Mouse (Mus musculus): ENCODE results near the gene Hils1. TPM values are rescaled to one million over a fixed set of nuclear protein-coding genes. Genes with fewer than 3 reads are reported as not detected.
"Not testable (repeated sequence)": the region's sequence is repeated elsewhere in the genome, so short reads cannot be mapped to it uniquely, and the experiment has no call there.

Hils1 gene
- polyA plus RNA-seq, 1 experiment from 2014 or later: not detected

DNA sequence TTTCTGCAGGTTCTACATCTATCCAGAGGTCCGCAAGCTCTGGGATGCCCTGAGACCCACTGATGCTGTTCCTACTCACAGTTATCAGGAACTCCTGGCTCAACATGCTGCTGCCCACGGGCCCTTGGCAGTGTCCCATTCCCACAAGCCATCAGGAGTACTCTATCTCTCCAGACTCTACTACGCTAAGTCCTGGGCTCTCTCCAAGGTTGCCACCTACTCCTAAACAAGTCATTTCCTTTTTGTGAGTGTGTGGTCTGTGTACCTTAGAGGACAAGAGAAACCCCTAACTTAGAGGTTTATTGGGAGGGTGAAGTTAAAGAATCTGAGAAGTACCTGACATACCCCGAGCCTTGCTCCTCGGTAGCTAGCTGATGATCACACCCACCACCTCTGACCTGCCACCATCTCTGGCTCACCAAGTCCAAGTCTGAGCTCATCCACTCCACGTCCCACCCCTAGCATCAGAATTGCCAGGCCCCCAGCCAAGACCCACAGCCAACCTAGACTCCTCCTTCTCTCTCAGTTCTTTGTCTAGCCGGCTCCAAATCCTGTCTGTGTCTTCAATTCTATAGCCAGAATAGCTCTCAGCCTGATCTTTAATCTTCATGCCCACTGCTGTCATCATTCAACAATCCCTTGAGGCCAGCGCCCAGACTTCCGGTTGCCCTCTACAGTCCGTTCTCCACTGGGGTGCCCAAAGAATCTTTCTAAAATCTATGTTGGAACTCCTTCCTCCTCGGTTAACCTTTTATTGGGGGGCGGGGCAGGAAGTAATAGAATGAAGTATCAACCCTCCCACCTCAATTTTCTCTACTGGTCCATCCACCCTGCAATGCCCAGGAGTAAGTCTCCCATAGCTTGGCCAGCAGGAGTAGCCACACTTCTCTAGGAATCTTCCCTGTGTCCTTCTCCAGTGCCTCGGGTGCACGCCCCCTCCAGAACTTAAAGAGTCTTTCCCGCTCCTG is 41.6 kb downstream of the Hils1 start:
- peak overlapping the region; percentile 96 for H3K4me3 ChIP-seq (replicated peaks)
- peak overlapping the region; percentile 96 for H3K9ac ChIP-seq (replicated peaks)
- 29% methylated on average over 15 of the region's 15 CpGs for WGBS
- peaks cover 18% of the 10 kb centered on the region for H3K36me3 ChIP-seq
- H3K27ac ChIP-seq (replicated peaks): peak overlapping the region; percentile 97
- H3K4me1 ChIP-seq: peaks cover 66% of the 10 kb centered on the region
- H3K9me3 ChIP-seq (replicated peaks): no peaks in the 10 kb centered on the region
- peak; percentile 9 for ATAC-seq (ENCODE audit: low FRiP score)
- H3K27me3 ChIP-seq (replicated peaks): no peaks in the 10 kb centered on the region
- H3K4me2 ChIP-seq: peak overlapping the region; percentile 82

DNA sequence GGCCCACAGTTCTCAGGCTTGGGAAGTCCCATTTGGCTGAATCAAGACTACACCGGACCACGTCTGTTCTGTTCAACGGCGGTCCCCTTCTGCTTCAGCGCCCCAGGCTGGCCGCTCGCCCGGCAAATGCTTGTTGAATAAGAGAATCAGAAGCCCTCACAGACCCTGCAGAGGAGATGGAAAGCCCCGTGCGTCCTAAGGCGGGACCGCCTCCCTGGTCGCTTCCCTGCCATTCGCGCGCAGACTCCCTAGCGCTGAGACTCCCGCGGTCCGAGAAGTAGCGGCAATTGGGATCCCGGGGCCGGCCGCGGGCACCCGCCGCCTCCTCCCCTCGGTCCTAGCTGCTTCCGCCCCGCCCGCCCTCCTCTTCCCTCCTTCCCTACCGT is 42.2 kb downstream of the Hils1 start, which contains the start of gene Samd14:
Samd14 (plus strand) TSS at position 251 of the 386 bp plus-strand sequence.
- peaks cover 20% of the 10 kb centered on the region for H3K36me3 ChIP-seq
- H3K27ac ChIP-seq (replicated peaks): peak within 1 kb of the TSS; percentile 97
- peak; percentile 79 for ATAC-seq (ENCODE audit: low FRiP score)
- no peaks in the 10 kb centered on the region for H3K9me3 ChIP-seq (replicated peaks)
- 0% methylated on average over 32 of the region's 32 CpGs for WGBS
- peaks cover 69% of the 10 kb centered on the region for H3K4me1 ChIP-seq
- H3K4me3 ChIP-seq (replicated peaks): peak within 1 kb of the TSS; percentile 96
- no peaks in the 10 kb centered on the region for H3K27me3 ChIP-seq (replicated peaks)
- H3K9ac ChIP-seq (replicated peaks): peak within 1 kb of the TSS; percentile 96
- peak within 1 kb of the TSS; percentile 82 for H3K4me2 ChIP-seq

DNA sequence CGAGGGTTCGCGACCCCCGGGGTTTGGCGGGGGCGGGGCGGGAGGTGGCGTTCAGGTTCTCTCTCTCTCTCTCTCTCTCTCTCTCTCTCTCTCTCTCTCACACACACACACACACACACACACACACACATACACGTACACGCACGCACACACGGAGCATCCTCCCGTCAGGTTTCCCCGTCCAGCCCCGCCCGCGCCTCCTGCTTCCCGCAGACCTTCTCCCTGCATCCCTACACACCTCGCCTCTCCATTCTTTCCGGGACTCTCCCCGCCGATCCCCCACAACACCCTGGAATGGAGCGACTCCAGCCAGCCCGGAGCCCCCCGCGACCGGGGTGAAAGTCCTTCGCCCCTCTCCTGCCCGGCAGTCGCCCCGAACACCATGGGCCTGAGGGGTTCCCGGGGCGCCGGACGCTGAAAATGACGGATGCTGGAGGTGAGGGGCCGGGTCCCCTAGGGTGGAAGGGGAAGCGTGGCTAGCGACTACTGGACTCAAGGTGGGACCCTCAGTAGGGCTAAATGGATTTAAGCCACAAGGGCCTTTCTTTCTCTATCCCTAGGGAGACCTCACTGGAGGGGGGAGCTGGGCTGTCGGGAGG is 42.8 kb downstream of the Hils1 start:
- H3K4me1 ChIP-seq: peaks cover 74% of the 10 kb centered on the region
- 2% methylated on average over 35 of the region's 40 CpGs for WGBS
- peak; percentile 62 for ATAC-seq (ENCODE audit: low FRiP score)

DNA sequence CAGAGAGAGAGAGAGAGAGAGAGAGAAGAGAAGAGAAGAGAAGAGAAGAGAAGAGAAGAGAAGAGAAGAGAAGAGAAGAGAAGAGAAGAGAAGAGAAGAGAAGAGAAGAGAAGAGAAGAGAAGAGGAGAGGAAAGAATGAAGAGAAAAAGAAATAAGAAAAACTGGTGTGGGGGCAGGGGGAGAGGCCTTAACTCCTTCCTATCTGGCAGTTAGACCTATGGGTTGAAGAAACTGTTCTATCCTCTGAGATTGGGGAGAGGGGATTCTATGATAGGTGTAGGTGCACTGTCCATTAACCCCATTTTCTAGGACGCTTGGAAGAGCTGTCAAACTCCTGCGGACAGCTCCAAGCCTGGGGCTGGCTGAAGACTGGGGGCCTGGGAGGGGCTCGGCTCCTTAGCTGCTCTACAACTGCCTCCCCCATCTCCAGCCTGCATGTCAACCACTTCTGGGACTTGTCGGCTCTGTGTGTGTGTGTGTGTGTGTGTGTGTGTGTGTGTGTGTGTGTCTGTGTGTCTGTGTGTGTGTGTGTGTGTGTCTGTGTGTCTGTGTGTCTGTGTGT is 43.5 kb downstream of the Hils1 start:
- Histone ChIP-seq H3K4me1 (peaks cover 76% of the 10 kb centered on the region), H3K4me2 (peak overlapping the region; percentile 82), H3K9ac (replicated peaks) (peak overlapping the region; percentile 96), H3K4me3 (replicated peaks) (peak overlapping the region; percentile 96), H3K36me3 (peaks cover 20% of the 10 kb centered on the region), H3K27ac (replicated peaks) (peak overlapping the region; percentile 97; the same call in 1 of the 2 replicates)
- WGBS: 5% methylated on average over 4 of the region's 4 CpGs
- not testable (repeated sequence) for ATAC-seq (ENCODE audit: low FRiP score); H3K27me3 ChIP-seq (replicated peaks); H3K9me3 ChIP-seq (replicated peaks)

More for the DNA sequence above, 42.8 kb downstream of the Hils1 start:
- Histone ChIP-seq H3K9me3 (replicated peaks) (no peaks in the 10 kb centered on the region), H3K27me3 (replicated peaks) (no peaks in the 10 kb centered on the region), H3K4me2 (peak overlapping the region; percentile 82), H3K4me3 (replicated peaks) (peak overlapping the region; percentile 96), H3K36me3 (peaks cover 20% of the 10 kb centered on the region), H3K27ac (replicated peaks) (peak overlapping the region; percentile 97), H3K9ac (replicated peaks) (peak overlapping the region; percentile 96)

DNA sequence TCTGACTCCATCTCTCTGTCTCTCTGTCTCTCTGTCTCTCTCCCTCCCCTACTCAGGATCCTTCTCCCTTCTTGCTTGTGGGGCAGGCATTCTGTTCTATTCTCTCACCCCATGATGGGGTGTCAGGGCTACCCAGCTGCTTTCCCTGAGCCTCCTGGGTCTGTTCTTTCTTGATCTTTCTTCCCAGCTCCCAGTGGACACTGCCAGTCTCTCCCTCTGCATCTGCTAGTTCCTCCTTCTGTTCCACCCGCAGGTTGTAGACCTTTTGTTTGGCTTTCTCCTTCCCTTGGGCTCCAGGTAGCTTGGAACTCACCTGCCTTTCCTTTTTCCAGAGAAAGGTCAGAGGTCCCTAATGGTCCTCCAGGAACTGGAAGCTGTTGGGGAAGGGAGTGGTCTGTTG is 44.0 kb downstream of the Hils1 start:
- H3K4me3 ChIP-seq (replicated peaks): peak overlapping the region; percentile 96
- peak overlapping the region; percentile 82 for H3K4me2 ChIP-seq
- ATAC-seq (ENCODE audit: low FRiP score): no peak
- 30% methylated on average over 1 of the region's 1 CpGs for WGBS
- no peaks in the 10 kb centered on the region for H3K9me3 ChIP-seq (replicated peaks)
- peaks cover 25% of the 10 kb centered on the region for H3K36me3 ChIP-seq
- no peaks in the 10 kb centered on the region for H3K27me3 ChIP-seq (replicated peaks)
- peak overlapping the region; percentile 29; the same call in 1 of the 2 replicates for H3K27ac ChIP-seq (replicated peaks)
- H3K9ac ChIP-seq (replicated peaks): peak overlapping the region; percentile 96
- peaks cover 73% of the 10 kb centered on the region for H3K4me1 ChIP-seq

DNA sequence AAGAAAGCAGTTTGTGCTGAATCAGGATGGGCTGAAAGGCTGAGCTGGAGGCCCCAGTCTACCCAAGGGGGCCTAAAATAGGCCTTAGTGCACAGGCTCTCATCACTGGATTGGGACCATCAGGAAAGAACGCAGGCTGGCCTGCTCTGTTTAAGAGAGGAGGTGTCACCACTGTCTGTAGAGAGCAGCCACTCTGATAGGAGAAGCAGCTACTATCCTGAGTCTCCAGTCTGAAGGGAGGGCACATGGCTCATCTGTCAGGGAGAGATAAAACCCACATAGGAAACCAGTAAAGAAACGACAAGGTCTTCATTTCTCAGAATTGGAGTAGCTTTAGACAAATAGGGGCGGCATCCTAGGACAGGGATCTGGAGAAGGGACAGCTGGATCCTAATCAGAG is 44.7 kb downstream of the Hils1 start:
- no peak for ATAC-seq (ENCODE audit: low FRiP score)
- Histone ChIP-seq H3K4me1 (peaks cover 67% of the 10 kb centered on the region), H3K36me3 (peaks cover 32% of the 10 kb centered on the region), H3K4me2 (peak overlapping the region; percentile 82), H3K9me3 (replicated peaks) (no peaks in the 10 kb centered on the region), H3K27me3 (replicated peaks) (no peaks in the 10 kb centered on the region), H3K4me3 (replicated peaks) (peak overlapping the region; percentile 96), H3K9ac (replicated peaks) (peak overlapping the region; percentile 96), H3K27ac (replicated peaks) (0 out of 2 replicates have a peak overlapping the region, but pooled peaks have one; percentile 29)
- WGBS: 54% methylated on average over 3 of the region's 3 CpGs

DNA sequence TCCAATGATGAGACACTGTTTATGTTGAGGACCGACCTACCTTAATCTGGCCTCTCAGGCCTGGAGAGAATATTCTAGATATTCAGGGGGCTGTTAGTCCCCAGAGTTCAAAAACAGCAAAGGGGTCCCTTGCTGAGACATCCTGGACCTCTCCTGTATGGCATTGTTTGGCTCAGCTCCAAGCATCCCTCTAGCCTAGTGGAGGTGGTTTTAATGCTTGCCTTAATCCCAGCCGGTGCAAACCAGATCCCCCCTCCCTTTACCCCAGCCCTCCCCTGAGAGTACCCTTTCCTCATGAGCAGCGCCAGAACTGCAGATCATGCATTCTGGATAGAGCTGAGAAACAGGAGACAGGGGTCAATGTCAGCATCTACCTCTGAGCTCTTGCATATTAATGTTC is 45.1 kb downstream of the Hils1 start:
- H3K9me3 ChIP-seq (replicated peaks): no peaks in the 10 kb centered on the region
- 31% methylated on average over 3 of the region's 3 CpGs for WGBS
- H3K9ac ChIP-seq (replicated peaks): peak overlapping the region; percentile 96
- ATAC-seq (ENCODE audit: low FRiP score): no peak
- H3K4me2 ChIP-seq: peak overlapping the region; percentile 82
- H3K4me3 ChIP-seq (replicated peaks): peak overlapping the region; percentile 96
- H3K27me3 ChIP-seq (replicated peaks): no peaks in the 10 kb centered on the region
- no peak overlapping the region for H3K27ac ChIP-seq (replicated peaks)
- peaks cover 34% of the 10 kb centered on the region for H3K36me3 ChIP-seq
- peaks cover 67% of the 10 kb centered on the region for H3K4me1 ChIP-seq

DNA sequence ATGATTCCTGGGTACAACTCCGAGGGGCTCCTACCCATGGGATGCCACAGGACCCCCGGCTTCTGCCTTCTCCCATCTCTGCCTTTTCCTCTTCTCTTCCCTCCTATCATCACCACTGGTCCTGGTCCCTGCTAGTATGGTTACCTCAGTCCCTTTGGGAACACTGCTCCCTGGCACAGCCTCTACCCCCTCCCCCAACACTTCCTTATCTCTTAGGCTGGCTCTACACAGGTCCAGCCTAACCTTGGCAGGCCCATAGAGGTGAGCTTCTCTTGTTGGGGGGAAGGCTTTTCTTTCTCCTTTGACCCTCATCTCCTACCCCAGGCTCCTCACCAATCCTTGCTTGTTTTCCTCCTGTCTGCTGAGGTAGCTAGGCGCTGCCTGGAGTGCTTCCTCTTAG is 48.1 kb downstream of the Hils1 start:
- H3K4me1 ChIP-seq: peaks cover 56% of the 10 kb centered on the region
- ATAC-seq (ENCODE audit: low FRiP score): no peak
- H3K36me3 ChIP-seq: peaks cover 51% of the 10 kb centered on the region
- H3K27ac ChIP-seq (replicated peaks): no peak overlapping the region
- H3K27me3 ChIP-seq (replicated peaks): no peaks in the 10 kb centered on the region
- H3K4me2 ChIP-seq: no peak overlapping the region
- 57% methylated on average over 3 of the region's 3 CpGs for WGBS
- H3K4me3 ChIP-seq (replicated peaks): no peak overlapping the region
- H3K9me3 ChIP-seq (replicated peaks): no peaks in the 10 kb centered on the region
- H3K9ac ChIP-seq (replicated peaks): no peak overlapping the region

Other genes with a start within 250 kb of the Hils1 start
- not detected in 2 replicates for gene Cdc34b, start 225.8 kb upstream of the Hils1 start, polyA plus RNA-seq (2015; fragmentation: Nextera tagmentation; extraction: Ambion mirVana)
- gene Tmem92, start 184.9 kb upstream of the Hils1 start, polyA plus RNA-seq (2015; fragmentation: Nextera tagmentation; extraction: Ambion mirVana): not detected in 2 replicates
- gene Col1a1, start 31.4 kb upstream of the Hils1 start, polyA plus RNA-seq (2015; fragmentation: Nextera tagmentation; extraction: Ambion mirVana): 317 and 375 TPM in 2 replicates
- 0.77 and 1.4 TPM in 2 replicates for gene Sgca, start 8.7 kb downstream of the Hils1 start, polyA plus RNA-seq (2015; fragmentation: Nextera tagmentation; extraction: Ambion mirVana)
- 18.8 TPM in 2 replicates for gene Ppp1r9b, start 23.4 kb downstream of the Hils1 start, polyA plus RNA-seq (2015; fragmentation: Nextera tagmentation; extraction: Ambion mirVana)
- 139 and 167 TPM in 2 replicates for gene Samd14, start 42.3 kb downstream of the Hils1 start, polyA plus RNA-seq (2015; fragmentation: Nextera tagmentation; extraction: Ambion mirVana)
- 24.9 and 27.1 TPM in 2 replicates for gene Pdk2, start 73.8 kb downstream of the Hils1 start, polyA plus RNA-seq (2015; fragmentation: Nextera tagmentation; extraction: Ambion mirVana)
- gene Itga3, start 109.2 kb downstream of the Hils1 start, polyA plus RNA-seq (2015; fragmentation: Nextera tagmentation; extraction: Ambion mirVana): 17.7 and 20.3 TPM in 2 replicates
- gene Dlx3, start 152.5 kb downstream of the Hils1 start, polyA plus RNA-seq (2015; fragmentation: Nextera tagmentation; extraction: Ambion mirVana): 0.28 and 0.50 TPM in 2 replicates
- gene Dlx4, start 178.7 kb downstream of the Hils1 start, polyA plus RNA-seq (2015; fragmentation: Nextera tagmentation; extraction: Ambion mirVana): not detected in 2 replicates

Data from neural tube, embryonic 15.5 days (tissue).